Mouse (Mus musculus): ENCODE data around the gene Dock8.

Gene Dock8

DNA sequence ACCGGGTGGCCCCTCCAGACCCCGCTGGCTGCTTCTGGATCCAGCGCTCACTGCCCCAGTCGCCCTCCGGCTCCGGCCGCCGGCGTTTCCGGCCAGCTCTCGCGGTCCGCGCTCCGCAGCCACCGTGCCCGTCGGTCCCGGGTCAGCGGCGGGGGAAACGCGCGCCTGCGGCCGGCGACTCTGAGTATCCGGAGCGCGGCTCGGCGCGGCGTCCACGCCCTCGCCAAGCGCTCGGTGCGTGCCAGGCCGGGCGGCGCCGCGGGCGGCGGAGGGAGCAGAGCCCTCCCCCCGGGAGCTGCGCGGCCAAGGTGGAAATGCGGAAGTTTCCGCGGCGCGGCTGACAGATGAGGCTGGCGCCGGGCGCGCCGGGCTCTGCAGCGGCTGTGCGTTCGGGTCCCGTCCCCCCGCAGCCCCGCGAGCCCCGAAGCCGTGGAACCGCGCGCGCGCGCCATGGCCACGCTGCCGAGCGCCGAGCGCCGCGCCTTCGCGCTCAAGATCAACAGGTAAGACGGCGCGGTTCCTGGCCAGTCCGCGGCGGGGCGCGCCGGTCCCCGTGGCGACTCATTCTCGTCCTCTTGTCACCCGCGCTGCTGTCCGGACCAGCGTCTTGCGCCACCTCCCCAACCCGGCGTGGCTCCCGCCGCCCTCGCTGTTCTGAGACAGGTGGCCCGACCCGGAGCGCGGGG, at the start of gene Dock8:
Gene Dock8 (plus strand): TSS at position 334 of the 686 bp plus-strand sequence.
- peak; percentile 82 to 83 for DNase-seq

DNA sequence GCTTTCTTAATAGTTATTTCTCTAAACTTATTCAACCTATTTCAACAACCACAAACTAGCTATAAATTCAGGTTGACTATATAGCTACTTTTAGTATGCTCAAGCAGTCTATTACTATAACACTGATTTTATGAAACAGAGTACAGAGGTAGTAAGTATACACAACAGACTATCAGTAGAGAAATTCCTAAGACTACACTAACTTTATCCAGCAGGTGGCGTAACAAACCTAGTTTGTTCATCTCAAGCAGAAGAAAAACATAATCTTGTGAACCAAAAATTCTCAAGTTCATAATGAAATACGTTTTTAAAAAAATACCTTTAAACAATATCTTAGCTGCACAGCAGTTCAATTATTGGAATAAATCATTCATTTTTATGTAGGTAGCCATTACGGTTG, 40.8 kb upstream of the Dock8 start:
- peak; percentile 46 to 55 for DNase-seq

GRCm38 (mm10) chr19:24961172-24961962, 38.0 kb upstream of the Dock8 start, which contains the start of gene Cbwd1:
TSS of gene Cbwd1 (minus strand) at chr19:24961610.
- peak; percentile 99 for DNase-seq

DNA sequence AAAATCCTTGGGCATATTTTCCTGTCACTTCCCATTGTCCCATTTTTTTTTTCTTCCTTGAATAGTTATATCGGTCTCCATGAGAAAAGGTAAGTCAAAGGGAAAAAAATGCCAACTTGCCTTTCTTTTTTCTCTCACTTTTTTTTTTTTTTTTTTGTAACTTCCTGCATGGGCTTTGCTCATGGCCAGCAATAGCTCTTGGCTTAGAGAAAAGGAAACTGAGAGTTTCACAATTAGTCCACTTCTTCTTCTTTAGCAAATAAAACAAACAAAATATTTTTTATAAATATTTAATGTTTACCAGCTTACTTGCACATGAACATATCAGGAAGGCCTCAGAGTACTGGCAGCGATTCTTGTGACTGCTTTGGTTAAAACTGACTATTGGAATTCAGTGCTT, 33.1 kb upstream of the Dock8 start:
- no peak for DNase-seq

DNA sequence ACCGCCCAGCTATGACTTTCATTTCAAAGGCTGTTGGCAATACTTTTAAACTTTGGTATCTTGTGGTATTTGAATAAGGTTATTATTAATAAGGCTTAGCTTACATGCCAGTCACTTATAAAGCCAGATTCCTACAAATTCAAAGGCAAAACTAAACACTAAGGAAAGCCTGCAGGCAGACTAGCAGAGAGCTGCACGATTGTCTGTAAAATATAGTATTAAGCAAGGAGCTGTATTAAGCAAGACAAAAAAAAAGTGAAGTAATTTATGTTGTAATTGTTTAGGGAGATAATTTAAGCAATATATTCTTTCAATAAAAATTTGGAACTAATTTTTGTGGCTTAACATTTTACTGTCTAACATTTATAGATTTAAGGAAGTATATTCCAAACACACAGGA, 32.4 kb upstream of the Dock8 start:
- no peak for DNase-seq

- peak; percentile 22 to 27 for DNase-seq
Measured at GRCm38 (mm10) chr19:24971307-24971706, 28.0 kb upstream of the Dock8 start.

GRCm38 (mm10) chr19:24972701-24973390, 26.5 kb upstream of the Dock8 start:
- DNase-seq: no peak

DNA sequence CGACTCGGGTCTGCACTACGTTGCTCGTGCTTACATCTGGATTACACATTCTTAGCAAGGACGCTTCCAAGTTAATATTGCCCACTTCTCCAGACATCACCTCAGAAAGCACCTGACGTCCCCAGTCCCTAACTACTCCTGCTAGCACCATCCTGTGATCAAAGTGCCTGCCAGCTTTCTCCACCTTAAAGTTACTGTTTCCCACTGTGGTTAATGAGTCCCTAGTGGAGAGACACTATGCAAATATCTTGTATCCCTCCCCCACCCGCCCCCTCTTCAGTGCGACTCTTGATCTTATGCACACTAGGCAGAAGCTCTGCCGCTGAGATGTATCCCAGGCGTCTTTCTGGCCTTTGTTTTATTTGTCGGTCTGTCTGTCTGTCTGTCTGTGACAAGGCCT, 21.3 kb upstream of the Dock8 start:
- no peak for DNase-seq

GRCm38 (mm10) chr19:24978852-24979842, 20.2 kb upstream of the Dock8 start:
- DNase-seq: no peak

DNA sequence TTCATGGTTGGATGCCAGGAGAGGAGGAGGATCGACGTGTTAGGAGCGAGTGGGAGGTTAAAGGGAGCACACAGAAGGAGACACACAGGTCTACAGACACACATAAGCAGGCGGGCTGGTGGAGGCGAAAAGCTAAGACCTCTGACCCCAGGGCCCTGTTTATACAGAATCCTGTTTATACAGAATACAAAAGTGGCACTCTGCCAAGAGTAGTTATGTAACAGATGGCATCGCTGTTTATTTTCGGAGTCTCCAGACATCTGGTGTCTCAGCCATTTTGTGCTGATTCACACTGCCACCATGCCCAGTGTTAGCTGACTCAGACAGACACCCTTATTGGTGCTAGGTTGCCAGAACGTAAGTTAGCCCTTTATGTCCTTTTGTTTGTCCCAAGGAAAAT, 18.0 kb upstream of the Dock8 start:
- DNase-seq: no peak

- DNase-seq: no peak
Measured at GRCm38 (mm10) chr19:24983050-24983449, 16.3 kb upstream of the Dock8 start.

GRCm38 (mm10) chr19:24983857-24984498, 15.4 kb upstream of the Dock8 start:
- no peak for DNase-seq

DNA sequence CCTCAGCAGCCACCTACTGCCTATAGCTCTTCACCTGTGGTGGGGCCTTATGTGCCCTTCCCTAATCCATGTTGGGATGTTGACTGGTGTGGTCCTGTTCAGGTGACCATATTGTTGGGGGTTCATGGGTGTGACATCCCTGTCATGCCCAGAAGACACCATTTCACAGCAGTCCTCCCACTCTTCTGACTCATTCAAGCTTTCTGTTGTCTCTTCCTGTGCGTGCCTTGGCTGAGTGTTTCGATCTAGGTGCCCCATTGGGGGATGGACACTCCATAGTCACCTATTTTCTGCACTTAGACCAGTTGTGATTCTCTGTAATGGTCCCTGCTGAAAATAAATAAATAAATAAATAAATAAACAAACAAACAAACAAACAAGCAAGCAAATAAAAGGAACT, 14.3 kb upstream of the Dock8 start:
- DNase-seq: no peak

- no peak for DNase-seq
Measured at GRCm38 (mm10) chr19:24987355-24987754, 12.0 kb upstream of the Dock8 start.

- no peak for DNase-seq
Measured at GRCm38 (mm10) chr19:24988831-24989230, 10.5 kb upstream of the Dock8 start.

- DNase-seq: no peak
Measured at GRCm38 (mm10) chr19:24990138-24990822, 9.1 kb upstream of the Dock8 start.

DNA sequence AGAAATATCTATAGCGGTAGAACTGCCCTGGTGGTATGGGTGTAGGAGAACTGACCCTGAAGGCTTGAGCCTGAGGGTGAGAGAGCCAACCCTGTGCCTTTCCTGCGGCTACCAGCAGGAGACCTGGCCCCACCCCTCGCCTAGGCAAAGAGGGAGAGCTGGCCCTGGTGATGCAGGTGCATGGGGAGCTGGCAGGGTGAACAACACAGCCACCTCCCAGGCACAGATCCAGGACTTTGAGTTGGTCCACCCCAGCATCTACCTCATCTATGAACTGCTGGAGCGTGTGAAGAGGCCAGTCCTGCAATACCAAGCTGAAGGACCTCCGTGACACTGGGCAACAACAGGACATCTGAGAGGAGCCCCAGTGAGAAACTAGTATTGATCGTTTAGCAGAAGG, 5.8 kb upstream of the Dock8 start:
- DNase-seq: no peak

GRCm38 (mm10) chr19:24994900-24995299, 4.4 kb upstream of the Dock8 start:
- no peak for DNase-seq

DNA sequence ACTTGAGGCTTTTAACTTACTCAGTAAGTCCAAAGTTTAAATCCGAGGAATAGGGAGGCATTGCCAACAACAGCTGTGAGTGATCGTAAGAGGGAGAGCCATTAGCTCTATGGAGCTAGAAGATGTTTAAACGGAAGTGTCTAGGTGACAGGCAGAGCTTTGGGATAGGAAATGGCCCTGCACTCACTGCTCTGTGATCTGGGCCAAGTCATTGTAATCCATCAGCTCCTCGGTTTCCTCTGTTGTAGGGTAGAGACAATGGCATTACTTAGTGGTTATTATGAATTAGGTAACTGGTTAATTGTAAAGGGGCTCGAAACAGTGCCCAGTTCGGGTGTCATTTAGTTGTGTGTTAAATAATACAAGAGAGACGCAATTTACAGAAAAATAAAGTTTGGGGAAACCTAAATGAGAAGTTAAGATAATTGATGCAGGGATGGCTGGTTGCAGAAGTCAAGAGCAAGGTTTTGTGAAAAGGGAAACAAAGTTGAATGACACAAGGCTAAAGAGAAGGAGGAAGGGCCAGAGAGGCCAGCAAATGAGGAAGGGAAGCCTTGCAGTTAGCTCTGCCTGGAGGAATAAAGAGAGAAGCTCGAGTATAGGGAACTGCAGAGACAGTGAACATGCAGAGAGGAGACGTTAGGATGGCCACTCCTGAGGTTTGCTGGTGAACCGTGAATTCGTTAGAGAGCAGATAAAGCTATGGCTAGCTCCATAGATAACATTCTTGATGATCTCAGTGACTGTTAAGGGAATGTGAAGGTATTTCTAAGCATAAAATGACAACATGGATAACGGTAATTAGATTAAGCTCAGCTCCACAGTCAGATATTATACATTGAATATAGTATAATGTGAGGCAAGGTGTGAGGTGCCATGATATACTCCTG, 2.3 kb upstream of the Dock8 start:
- DNase-seq: no peak

- DNase-seq: no peak
Measured at GRCm38 (mm10) chr19:24998561-24998960, 773 bp upstream of the Dock8 start.
